Mouse (Mus musculus) right cerebral cortex, postnatal 36 days (tissue): ENCODE measurements around the gene Bnip3.

Experiments used
- DNase-seq, 2 experiments: peaks; one replicate each; pipeline ENCODE4 v3.0.0; 2022; ENCODE audit warnings: low spot score in 2 of 2, mixed read lengths in 1 of 2

Gene Bnip3

DNA sequence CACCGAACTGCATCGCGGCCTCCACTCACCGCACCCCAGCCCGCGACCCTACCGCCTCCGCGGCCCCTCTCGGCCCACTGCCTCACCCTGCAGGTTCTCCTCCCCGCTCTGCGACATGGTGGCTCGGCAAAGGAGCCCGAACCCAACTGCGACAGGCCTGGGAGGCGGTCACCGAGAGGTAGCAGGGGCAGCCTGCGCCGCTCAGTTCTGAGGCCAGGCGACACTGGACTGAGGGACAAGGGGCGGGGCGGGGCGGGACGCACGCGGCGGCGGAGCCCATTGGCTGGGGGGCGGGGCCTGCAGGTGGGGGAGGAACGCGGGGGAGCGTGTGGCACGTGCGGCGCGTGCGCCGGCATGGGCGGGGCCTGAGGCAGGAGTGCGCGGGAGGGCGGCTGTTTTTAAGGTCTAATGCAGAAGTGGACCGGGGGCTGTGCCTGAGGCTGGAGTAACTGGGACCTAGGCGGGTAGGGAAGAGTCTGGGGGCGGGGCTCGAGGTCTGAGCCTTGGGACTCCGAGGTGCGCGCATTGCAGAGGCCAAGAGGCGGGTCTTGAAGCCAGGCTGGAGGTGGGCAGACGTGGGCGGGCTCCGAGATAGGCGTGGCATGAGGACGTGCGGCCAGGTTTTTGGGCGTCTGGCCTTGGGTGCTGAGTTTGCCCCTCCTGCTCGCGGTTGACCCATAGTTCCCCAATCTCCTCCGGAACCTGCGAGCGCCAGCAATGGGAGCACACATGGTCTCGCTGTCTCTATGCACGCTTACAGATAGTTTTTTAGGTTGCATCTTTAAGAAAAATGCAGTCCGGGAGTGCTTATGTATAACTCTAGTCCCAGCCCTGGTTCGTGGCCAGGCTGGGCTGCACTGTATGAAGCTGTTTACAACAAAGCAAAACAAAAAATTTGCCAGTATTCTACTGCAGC is at the start of gene Bnip3:
Bnip3 (minus strand) TSS at position 243 of the 916 bp plus-strand sequence.
- peak; percentile 83 for DNase-seq

DNA sequence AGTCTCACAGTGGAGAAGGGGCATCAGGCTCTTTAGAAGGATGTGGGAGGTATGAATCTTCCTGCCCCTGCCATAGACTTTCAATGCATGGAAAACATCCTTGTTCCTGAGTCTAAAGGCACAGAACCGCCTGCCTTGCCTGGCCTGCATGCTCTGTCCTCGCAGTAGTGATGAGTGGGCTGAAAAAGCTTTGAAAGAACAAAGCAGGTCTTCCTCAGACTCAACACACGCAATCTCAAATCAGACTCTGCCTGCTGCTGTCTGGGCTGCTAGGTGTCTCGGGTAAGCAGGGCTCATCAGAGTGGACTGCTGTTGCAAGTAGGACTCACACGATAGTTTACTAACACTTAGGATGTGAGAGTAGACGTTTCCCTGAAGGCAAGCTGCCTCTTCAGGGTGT is 47.8 kb upstream of the Bnip3 start:
- DNase-seq, result no peak

DNA sequence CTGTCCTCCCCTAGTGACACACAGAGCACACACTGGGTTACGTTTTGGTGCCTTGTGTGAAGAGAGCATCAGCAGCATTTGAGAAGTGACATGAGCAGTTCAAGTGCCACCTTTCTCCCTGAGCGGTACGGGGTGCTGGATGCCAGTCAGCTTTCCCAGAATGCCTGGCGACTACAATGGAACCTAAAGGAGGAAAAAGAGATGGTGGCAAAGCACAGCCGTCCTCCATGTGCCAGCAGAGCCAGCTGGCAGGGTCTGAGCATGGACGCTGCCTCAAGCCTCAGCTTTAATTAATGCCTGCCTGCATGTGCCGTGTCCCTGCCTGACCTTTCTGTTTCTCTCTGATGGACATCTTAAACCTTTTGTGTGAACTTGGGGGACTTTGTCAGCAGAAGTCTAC is 46.5 kb upstream of the Bnip3 start:
- DNase-seq, result no peak

DNA sequence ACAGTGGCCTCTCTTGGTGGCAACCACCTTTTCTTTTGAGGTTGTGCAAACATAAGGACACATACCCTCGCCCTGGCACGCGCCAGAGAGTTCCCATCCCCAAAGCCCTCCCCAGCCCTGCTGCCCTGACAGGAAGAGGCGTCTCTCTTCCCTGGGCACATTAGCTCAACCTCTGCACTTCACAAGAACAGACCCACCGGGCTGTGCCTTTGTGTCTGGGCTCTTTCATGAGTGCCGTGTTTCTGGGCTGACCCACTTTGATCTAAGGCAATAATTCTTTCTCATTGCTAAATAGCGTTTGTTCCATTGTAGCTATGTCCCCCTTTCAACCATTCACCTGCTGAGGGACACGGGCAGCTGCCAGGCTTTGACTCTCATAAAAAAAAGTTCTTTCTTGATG is 39.0 kb upstream of the Bnip3 start:
- no peak for DNase-seq

DNA sequence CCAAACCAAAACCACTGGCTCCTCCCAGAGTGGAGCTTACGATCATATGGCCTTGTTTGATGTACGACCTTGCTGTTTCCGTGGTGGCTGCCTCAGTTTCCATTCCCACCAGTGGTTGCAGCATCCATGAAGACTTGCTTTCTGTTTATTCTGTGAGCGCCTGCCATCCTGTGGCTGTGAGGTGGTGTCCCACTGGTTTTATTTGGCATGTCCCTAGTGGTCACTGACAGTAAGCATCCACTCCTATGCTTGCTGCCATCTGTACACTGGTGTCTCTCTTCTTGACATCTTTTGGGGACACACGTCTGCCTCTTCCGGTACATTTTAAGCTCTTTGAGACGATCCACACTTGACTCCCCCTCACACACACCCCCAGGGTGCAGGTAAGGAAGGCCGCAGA is 38.4 kb upstream of the Bnip3 start:
- DNase-seq, result no peak

DNA sequence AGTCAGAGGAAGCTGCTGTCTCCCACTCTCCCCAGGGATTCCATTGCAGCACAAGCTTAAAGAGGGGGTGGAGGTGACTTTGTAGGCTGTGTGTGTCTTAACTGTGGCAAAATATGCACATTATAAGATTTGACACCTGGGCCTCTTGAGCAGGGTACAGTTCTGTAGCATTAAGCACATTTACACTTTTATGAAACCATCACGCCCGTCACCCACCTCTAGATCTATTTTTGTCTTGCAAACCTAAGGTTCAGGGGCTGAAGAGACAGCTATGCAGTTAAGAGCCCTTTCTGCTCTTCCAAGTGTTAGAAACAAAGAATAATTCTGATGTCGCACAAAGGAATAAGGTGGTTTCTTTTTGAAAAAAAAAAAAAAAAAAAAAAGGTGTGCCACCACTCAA is 36.3 kb upstream of the Bnip3 start:
- DNase-seq, result no peak

DNA sequence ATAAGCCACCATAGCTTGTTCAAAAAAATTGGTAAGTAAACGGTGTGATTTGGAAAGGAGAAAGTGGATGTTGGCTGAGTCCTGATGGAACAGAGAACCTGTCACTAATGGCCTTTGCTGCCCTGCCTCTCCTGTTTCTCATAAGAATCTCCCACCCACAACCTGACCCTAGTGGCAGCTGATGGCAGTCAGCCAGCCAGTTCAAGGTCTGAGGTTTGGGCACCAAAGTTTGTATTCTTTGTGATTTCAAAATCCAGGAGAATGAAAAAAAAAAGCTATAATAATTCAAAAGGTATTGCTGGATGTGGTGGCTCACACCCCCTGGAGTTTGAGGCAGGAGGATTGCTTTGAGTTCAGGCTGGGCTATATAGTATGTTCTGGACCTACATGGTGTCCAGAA is 33.0 kb upstream of the Bnip3 start:
- no peak for DNase-seq

DNA sequence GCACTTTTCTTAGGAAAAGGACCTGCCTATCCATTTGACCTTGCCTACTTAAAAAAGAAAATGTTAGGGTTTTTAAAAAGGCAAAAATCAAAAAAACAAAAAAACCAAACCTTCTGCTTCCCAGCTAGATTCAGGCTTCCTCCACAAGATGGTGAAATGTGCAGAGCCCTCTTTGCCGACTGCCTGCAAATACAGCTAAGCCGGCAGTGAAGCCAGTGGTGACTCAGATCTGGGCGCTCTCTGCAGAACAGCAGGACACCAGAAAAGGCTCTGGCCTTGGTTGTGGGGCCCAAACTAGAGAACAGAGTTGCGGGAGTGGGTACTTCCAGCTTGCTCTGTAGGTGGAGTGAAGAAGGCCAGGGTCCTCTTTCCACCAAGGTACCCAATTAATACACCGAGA is 32.3 kb upstream of the Bnip3 start:
- DNase-seq, result no peak

DNA sequence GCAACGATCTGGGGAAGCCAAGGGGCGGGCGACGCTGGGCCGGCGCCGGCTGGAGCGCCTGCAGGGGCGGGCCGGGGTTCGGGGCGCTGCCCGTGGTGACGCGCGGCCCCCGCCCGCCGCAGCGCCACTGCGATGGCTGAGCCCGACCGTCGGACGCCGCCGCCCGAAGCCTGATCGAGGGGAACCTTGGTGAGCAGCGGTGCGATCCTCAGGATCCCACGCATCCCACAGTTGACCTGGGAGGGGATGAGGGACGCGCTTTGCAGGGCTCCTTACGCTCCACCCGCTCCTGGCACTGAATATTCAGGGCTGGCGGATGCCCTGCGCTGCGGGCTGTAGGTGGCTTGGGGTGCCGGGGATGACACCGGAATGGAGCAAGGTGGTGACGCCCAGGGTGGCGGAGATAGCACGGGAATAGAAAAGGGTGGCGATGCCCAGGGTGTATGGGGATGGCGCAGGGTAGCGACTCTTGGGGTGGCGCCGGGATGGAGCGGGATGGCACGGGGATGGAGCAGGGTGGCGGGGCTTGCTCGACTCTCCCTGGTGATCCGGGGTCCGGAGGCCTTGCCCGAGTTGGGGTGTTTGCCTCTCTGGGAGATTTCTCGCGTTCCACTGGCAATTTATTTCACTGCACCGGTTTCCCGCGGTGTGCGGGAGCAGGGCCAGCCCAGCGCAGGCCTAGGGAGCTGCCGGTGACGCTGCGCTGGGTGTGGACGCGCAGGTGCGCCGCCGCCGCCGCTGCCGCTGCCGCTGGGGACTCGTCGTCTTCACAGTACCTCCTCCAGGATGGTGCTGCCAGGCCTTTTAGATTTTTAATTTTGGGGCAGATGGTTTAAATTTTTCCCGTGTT is 31.5 kb upstream of the Bnip3 start, which contains the start of gene Jakmip3:
Jakmip3 (plus strand) TSS at position 119 of the 850 bp plus-strand sequence.
- DNase-seq, result peak; percentile 54 to 55

DNA sequence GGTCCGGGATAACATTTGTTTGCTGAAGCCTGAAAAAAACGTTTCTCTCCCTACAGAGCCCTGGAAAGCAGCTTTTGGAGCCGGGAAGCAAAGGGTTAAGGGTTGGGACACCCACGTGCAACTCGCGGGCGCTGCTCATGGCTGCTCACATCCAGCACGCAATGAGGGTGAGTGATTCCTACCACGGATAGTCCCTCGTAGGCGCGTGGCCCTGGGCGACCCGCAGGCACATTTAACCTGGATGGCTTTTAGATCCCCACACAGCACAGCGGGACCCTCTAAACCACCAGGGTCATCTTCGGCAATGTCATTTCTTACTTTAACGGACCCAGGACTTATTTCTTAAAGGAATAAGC is 30.9 kb upstream of the Bnip3 start:
- peak; percentile 67 to 69 for DNase-seq

DNA sequence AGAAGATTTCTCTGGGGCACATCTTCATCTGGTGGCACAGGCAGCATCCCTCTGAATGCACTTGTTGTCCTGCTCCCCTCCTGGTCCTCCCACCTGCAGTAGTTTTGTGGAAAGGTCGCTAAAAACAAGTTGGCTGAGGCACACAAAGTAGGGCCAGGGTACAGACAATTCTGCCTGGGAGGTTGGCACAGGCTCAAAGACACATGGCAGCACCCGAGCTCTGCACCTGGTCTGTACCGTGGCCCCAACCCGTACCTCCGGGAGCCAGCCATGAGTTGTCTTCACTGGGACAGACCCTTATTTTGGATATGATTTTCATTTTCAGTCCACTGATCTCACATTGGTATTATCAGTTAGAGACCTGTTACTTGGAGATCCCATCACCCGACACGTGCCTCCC is 29.7 kb upstream of the Bnip3 start:
- no peak for DNase-seq

DNA sequence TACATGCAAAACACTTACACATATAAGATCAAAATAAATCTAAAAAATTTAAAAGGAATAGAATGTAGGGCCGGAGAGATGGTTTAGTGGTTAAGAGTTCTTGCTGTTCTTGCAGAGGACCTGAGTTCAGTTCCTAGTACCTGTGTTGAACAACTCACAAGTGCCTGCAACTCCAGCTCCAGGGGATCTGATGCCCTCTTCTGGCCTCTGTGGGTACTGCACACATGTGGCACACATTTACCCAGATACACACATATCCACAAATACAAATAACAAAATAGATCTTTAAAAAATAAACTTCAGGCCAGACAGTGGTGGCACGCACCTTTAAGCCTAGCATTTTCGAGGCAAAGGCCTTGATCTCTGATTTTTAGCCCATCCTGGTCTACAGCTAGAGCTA is 25.2 kb upstream of the Bnip3 start:
- DNase-seq, result no peak

DNA sequence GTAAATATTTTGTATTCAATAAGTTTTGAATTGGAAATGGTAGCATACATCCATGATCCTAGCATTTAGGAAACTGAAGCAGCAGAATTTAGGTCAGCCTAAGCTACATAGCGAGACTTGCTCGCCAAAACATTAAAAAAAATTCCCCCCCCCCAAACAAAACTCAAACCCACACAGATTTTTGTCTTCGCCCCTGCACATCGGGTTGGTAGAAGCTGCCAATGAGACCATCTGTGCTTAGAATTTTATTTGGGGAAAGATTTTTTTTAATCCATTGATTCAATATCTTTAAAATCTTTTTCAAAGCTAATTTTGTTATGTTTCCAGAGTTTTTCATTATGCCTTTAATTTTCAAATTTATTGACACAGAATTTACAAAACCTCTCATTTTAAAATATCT is 19.1 kb upstream of the Bnip3 start:
- no peak for DNase-seq

DNA sequence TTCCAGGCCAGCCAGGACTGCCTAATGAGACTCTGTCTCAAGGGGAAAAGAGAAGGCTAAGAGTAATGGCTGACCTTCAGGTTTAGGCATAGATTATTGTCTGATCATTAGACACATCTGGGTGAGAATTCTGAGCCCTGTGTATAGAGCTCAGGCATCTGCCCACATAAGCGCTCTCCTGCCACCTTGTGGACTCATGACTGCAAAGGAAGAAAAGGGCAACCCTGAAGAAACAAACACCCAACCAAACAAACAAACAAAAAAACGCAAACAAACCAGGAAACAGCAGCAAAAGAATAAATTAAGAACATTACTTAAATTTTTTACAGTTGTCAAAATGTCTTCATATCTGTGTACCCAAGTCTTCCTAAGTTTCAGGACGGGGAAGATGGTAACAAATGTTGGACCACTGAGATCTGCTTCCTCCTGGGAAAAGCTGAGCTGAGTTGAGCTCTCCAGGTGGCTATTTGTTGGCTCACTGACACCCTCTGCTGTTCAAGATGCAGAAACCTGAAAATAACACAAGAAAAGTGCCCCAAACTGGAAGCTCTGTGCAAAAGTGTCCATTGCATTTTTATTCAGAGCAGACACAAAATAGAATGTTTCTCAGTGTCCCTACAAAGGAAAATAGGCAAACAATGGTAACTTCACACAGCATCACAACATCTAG is 14.6 kb upstream of the Bnip3 start:
- DNase-seq, result no peak

DNA sequence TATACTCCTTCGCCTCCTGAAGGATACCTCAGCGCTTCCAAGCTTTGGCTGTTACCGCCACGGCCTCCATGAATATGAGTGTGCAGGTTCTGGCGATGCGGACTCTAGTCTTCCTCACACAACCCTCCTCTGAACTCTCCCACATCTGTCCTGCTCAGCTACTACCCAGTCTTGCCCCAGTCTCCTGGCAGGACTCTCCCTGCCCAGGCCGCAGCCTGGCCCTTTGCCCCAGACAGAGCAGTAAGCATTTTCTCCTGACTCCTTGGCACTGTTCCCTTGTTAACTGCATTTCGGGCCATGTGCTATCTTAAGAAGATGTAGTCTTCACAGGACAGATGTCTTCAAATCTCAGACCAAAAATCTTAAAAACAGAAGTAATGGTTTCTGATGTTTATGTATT is 12.3 kb upstream of the Bnip3 start:
- no peak for DNase-seq

DNA sequence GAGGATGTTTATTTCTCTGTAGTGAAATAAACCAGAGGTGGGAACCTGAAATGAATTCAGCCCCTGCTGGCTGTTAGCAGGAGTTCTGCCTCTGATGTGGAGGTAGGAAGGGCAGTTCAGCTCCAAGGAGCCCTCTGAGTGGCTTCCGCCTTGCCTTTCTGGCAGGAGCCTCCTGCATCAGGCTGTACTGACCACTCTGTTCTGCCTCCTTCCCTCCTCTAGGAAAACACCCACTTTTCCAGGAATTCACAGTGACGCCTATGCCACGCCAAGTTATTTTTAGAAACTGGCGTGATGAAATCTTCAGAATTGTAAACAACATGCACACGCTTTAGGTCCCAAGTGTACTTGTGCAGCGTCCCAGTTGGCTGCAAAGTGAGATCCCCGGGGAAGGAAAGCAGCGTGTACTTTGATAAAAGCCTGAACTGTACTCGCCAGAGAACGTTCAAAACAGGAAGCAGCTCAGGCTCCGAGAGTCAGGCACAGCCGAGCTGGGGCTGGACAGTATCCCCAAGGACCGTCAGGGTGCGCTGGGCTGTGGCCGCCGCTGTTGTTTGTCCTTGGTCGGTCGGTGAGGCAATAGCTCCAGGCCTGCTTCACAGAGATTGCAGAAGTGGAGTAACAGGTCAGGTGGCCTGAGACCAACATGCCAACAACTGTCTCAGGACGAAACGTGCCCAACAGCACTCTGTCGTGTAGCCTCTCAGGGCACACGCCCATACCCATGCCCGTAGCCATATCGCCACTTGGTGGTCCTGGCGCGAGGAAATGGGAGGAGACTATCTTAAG is 10.0 kb upstream of the Bnip3 start:
- peak in 1 of 2 experiments; percentile 24 for DNase-seq

DNA sequence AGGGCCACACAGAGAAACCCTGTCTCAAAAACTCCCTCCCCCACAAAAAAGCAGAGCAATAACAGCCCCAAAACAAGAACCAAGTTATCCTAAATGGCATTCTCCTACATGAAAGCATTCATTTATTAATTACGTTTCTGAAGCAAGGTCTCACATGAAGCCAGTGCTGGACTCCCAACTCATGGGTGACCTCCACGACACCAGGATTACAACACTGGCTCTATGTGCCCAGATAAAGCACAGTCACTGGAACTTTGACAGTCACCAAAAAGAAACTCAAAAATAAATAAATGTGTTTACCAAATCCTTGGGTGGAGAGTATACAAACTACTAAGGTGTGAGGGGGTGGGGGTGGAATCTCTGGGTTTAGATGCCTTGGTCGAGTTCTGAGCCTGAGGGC is 4.3 kb upstream of the Bnip3 start:
- DNase-seq, result no peak

DNA sequence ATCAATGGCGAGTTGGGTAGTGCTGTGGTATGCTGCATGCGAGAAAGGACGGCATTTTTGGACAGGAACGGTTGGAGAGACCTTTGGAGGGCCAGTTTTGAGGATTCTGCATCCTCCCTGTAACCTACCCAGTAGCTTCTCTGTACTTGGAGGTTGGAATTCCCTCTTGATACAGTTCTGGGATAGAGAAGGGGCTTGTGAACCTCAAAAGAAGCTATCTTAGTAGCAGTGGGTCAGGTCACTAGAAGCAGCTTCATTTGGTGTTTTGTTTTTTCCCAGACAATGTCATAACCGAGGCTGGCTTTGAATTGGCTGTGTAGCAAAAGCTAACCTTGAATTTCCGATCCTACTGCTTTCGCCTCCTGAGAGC is 859 bp upstream of the Bnip3 start:
- DNase-seq, result no peak

DNA sequence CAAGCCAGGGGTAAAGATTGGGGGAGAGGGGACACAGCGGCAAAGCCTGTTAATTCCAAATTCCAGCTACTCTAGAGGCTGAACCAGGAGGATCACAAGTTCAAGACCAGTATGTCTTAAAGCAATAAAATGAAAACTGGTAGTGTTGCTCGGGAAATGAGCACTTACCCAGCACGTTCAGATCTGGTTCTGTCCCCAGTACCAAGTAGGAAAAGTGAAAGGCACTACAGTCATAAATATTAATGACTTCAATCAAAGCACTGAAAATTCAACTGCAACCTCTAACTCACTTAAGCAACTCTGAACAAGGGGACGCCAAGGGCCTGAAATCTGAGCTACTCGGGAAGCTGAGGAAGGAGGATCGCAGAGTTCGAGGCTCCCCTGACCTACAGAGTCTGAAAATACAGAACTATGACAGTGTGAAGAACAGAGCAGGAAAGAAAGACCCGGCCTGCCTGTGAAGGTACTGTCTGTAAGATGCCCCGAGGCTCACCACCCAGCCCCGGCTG is 497 bp downstream of the Bnip3 start:
- no peak for DNase-seq

DNA sequence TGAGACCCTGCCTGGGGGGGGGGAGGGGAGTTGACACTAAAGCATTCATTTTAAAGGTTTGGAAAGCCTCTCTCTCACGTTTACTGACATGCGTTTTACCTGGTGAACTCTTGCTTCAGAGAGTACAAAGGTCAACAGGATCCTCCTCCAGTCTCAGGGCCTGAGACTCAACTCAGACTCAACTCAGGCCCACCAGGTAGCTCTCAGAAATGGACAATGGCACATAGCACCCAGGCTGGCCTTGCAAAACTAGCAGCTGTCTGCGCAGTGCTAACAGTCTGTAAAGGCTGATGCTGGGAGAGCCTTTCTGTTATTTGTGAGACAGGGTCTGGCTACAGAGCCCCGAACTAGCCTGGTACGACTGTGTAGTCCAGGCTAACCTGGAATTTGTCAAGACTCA is 1.3 kb downstream of the Bnip3 start:
- DNase-seq, result no peak

DNA sequence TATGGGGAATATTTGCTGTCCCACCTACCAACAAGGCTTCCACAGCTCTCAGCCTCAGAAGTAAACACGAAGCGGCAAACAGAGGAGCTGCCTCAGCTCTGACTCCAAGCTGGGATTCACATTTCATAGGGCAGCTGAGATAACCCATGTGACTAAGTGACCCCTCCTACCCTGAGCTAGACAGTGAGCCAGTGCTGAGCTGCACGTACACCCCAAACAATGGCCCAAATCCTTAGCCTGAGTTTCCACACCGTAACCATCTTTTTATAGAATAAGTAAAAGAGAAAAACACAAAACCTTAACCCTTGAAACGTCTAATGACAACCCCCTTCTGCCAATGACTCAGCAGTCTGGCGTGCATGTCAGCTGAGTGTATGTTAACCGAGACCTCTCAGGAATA is 2.3 kb downstream of the Bnip3 start:
- peak in 1 of 2 experiments; percentile 15 for DNase-seq
